Mouse (Mus musculus) hindbrain, embryonic 10.5 days (tissue): ENCODE measurements around the gene Parp6. TPM values are rescaled to one million over a fixed set of nuclear protein-coding genes. Genes with fewer than 3 reads are reported as not detected.

Experiments used
- DNase-seq: peaks from one replicate; pipeline ENCODE4 v3.0.0-alpha.2; 2017; ENCODE audit warnings: low spot score
- H3K27ac ChIP-seq: fragments of 300-500 bp; sonication (generic); 2 replicates; pipeline ENCODE4 v1.5.1; 2016; ENCODE audit warnings: mild to moderate bottlenecking, moderate library complexity
- H3K27me3 ChIP-seq: fragments of 300-500 bp; sonication (generic); 2 replicates; pipeline ENCODE4 v1.6.1; 2016; ENCODE audit warnings: mild to moderate bottlenecking; ENCODE audit not compliant: poor library complexity, insufficient read depth, severe bottlenecking
- H3K36me3 ChIP-seq: fragments of 300-500 bp; sonication (generic); 2 replicates; pipeline ENCODE4 v1.6.1; 2016; ENCODE audit warnings: mild to moderate bottlenecking, moderate library complexity
- H3K4me1 ChIP-seq: fragments of 300-500 bp; sonication (generic); replicated peaks from 2 replicates; pipeline ENCODE4 v1.6.1; 2016; ENCODE audit warnings: mild to moderate bottlenecking
- H3K4me3 ChIP-seq: fragments of 300-500 bp; sonication (generic); 2 replicates; pipeline ENCODE4 v1.5.1; 2016; ENCODE audit warnings: mild to moderate bottlenecking, moderate library complexity
- H3K9me3 ChIP-seq: fragments of 300-500 bp; sonication (generic); 2 replicates; pipeline ENCODE4 v1.6.1; 2016; ENCODE audit warnings: mild to moderate bottlenecking, moderate library complexity
- WGBS: fragments of 180-500 bp; shearing (Covaris S2); methylation state at CpG from one replicate; pipeline ENCODE4 v1.1.7; 2016; 5-methylcytosine and 5-hydroxymethylcytosine counted together
- polyA plus RNA-seq: library from polyadenylated mRNA; unstranded; fragments of >200 nt; fragmentation: Nextera tagmentation; extraction: Ambion mirVana; gene quantifications from 2 replicates; pipeline ENCODE4 v1.2.1, GENCODE M21; 2016

Parp6 gene
- polyA plus RNA-seq, 1 experiment from 2014 or later: 101 TPM

DNA sequence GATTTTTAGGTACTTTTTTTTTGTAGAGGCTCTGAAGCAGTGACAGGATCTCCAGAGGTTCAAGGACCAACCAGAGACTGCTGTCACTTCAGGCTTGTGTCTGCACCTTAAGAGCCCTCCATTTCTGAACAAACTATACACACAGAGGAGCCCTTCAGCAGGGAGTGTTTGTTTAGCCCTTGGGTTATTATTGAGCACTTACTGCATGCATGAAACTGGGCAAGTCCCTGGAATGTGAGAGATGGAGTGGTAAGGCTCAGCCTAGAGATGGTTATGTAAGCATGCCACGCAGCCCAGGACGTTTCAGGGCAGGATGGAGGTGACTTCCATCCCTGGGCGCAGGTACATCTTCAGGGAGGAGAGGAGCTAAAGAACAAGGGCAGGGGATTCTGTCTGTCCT, 79.3 kb downstream of the Parp6 start:
- Histone ChIP-seq H3K9me3 (no peaks in the 10 kb centered on the region), H3K36me3 (no peaks in the 10 kb centered on the region), H3K4me3 (no peak overlapping the region), H3K27ac (no peak overlapping the region), H3K4me1 (peaks cover 27% of the 10 kb centered on the region), H3K27me3 (peaks cover 10% of the 10 kb centered on the region; the same call in 1 of the 2 replicates)
- DNase-seq: no peak
- 82% methylated on average over 3 of the region's 3 CpGs for WGBS

Other genes with a start within 250 kb of the Parp6 start
- 15.1 and 16.8 TPM in 2 replicates for gene Arih1, start 130.7 kb upstream of the Parp6 start, polyA plus RNA-seq
- gene Hexa, start 77.7 kb upstream of the Parp6 start, polyA plus RNA-seq: 46.1 and 49.4 TPM in 2 replicates
- not detected in 2 replicates for gene Tmem202, start 77.4 kb upstream of the Parp6 start, polyA plus RNA-seq
- gene Celf6, start 39.4 kb upstream of the Parp6 start, polyA plus RNA-seq: 3.6 and 9.4 TPM in 2 replicates
- 2,690 and 3,190 TPM in 2 replicates for gene Pkm, start 39.1 kb downstream of the Parp6 start, polyA plus RNA-seq
- gene Gramd2, start 62.9 kb downstream of the Parp6 start, polyA plus RNA-seq: 0.14 and 0.46 TPM in 2 replicates
- 19.7 and 20.9 TPM in 2 replicates for gene Senp8, start 133.4 kb downstream of the Parp6 start, polyA plus RNA-seq
- gene Myo9a, start 133.6 kb downstream of the Parp6 start, polyA plus RNA-seq: 11.8 and 13.1 TPM in 2 replicates